Mouse (Mus musculus): ENCODE results near the gene CN725425.

CN725425 gene

DNA sequence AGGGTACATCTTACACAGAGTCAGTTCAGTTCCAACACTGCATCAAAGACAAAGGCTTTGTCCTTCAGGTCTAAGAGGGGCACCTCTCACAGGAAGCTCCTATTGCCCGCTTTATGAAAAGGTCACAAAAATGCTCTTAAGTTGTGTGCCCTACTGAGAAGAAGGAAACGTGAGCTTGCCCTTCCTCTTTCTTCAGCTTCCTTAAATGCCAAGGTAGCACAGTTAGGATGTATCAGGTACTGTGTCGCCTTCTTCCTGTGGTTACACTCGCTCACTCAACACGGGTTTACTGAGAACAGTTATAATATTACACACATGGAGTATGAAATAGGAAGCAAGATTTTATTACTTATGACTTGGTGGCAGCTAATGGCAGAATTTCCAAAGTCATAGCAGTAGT lies 38.0 kb downstream of the CN725425 start:
- DNase-seq (ENCODE audit: low spot score): no peak

DNA sequence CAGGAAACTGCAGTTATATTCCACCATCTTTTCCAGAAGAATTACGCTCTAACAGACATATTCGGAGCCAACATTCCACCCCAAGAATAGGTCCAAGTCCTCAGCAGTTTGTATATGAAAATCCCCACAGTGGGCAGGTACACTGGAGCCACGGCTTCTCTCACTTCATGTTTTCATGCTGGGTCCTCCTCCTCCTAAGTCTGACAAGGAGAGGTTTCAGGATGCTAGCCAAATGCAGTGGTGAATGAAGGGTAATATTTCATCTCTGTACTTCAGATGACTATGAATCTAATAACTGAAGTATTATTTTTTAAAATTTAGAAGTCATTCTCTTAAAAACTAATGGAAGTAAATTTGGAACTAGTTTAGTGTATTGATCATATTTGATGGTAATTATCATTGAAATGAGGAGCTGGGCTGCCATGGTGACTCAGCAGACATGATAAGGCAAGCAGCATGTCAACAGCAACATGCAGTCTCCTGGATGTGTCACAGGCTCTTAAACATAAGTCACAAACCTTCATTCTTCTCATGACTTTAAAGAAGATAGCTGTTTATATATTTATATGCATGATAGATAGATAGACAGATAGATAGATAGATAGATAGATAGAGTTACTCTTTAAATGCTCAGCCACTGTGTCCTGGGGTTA lies 41.5 kb downstream of the CN725425 start:
- DNase-seq (ENCODE audit: low spot score): no peak

DNA sequence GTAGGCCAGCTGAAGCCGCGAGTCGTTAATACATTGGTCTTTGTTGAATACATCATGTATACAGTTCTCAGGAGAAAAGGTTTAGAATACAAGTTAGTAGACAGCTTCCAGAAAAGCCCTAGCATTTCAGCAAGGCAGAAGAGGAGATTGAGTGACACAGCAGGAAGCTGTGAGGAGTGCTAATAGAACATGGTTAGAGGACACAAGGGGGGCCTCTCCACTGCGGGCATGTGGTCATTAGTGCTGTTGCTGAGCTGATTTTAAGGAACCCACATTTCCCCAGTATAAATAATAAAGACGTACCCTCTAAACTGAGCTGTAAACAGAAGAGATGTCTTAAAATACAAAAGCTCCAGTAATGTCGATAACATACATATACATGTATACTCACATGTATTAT lies 51.5 kb downstream of the CN725425 start:
- DNase-seq (ENCODE audit: low spot score): no peak

DNA sequence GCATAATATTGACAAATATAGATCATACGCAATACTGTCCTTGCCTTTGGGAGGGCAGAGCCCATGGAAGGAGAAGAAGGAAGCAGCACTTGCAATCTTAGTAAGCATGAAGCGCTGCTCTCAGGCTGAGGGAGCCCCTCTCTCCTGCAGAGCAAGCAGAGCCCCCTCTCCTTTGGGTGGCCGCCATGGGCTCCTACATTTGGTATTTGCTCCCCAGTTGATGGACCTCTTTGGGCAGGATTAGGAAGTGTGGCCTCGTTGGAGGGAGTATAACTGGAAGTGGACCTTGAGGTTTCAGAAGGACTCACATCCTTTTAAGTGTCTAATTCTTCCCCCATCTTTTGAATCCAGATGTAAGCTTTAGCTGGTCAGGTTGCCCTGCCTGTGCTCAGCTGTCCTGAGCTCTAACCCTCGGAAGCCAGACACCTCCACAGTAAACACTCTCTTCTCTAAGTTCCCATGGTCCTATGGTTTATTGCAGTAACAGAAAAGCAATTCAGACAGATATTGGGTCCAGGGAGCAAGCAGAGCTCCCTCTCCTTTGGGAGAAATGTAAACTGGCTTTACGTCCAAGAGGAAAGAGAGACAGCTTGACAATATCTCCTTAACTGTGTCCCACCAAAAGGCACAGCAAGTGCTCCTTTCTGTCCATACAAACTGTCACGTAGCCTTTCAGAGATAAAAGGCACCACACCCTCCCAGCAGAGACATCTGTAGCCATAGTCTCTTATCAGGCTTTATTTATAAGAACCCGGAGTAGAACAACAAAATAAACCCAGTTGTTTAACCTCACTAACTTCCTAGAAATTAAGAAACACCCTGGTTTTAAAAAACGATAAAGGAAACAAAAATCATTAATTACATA lies 52.5 kb downstream of the CN725425 start:
- DNase-seq (ENCODE audit: low spot score): no peak

DNA sequence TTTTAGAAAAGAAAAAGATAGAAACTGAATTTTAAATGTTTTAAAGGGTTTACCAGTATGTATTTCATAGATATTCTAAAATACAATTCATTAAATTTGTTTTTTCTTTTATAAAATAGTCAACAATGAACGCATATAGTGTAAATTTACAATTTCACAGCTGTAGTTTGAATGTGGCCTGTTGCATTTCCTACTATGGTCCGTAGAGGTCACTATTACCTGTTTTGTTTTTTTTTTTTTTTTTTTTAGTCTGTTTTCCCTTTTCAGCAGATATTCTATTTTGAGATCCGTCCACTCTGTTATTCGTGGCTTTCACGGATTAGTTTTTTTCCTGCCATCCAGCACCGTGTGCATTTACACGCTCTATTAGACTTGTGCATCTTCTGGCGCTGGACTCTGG lies 53.7 kb downstream of the CN725425 start:
- no peak for DNase-seq (ENCODE audit: low spot score)

DNA sequence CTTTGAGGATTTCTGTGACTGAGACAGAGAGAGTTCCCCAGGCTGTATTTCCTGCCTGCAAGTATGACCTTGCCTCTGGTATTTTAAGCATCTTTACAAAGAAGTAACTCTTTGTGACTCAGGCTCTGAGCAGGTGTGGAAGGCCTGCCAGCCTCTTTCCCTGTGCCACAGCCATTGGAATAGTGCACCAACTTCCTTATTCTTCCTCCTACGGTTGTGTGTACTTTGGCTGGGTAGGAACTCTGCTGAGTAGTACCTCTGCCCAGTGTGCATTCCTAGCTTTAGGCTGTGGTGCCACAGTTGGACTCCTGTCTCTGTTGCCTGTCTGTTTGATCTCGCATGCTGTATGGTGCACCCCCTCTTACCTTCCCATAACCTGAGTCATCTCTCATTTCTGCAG lies 56.0 kb downstream of the CN725425 start:
- no peak for DNase-seq (ENCODE audit: low spot score)

DNA sequence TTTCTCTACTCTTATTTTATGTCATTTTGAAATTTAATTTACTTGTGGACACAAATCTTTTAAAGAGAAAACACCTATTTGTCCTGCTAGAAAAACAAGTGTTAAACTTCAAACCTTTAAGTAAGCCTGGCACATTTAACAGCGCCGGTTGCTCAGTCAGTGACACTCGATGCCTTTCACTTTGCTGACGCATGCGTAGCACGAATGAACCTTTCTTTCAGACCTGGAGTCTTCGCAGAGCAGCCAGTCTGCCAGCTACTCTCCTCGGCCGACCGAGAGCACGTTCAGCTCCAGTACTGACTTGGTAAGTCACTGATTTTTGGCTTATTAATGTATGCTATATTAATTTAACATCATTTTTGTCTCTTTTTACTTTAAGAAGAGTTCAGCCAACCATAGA lies 57.8 kb downstream of the CN725425 start:
- DNase-seq (ENCODE audit: low spot score): no peak

DNA sequence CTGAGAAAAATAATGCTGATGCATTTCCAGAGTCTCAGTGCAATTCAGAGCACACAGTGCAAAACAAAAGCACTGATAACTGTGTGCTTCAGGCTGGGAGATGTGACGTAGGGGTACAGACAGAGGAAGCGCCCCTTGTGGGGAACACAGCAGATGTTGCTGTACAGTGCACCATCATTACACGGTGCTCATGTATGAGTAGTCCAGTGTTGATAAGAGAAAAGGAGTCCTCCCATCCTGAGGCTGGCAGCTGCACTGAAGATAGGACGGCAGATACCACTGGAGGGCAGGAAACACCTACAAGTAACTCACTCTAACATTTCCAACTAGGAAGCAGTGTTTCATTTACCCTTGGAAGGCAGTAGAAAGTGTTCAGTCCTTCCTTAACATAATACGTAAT lies 61.3 kb downstream of the CN725425 start:
- no peak for DNase-seq (ENCODE audit: low spot score)

DNA sequence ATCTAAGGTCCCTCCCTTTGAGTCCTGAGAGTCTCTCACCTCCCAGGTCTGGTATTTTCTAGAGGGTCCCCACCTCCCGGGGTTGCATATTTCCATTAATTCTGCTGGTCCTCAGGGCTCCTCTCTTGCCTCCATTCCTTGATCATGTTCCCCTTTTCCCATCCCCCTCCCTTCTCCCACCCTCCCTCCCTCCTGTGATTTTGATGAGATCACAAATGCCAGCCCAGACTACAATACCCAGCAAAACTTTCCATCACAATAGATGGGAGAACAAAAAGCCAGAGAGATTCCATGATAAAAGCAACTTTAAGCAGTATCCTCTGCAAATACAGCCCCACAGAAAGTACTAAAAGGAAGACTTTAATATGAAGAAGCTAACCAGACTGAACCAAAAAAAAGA lies 64.6 kb downstream of the CN725425 start:
- no peak for DNase-seq (ENCODE audit: low spot score)

DNA sequence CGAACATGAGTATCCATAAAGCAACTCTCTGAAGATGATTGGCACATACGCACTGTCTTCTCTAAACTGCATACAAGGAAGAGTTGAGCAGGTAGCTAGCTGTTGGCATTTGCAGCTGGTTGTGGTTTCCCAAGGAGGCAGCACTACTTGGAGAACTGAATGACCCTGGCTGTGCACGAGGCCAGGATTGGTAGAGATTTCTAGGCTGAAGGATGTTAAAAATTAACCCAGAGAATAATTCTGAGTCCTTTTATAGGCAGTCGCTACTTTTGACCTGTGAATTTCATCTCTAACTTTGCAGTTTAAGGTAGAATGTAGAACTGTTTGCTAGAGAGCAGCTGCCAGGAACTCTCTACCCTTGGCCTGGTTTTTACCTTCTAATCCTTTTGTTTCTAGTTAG lies 69.2 kb downstream of the CN725425 start:
- DNase-seq (ENCODE audit: low spot score): no peak

DNA sequence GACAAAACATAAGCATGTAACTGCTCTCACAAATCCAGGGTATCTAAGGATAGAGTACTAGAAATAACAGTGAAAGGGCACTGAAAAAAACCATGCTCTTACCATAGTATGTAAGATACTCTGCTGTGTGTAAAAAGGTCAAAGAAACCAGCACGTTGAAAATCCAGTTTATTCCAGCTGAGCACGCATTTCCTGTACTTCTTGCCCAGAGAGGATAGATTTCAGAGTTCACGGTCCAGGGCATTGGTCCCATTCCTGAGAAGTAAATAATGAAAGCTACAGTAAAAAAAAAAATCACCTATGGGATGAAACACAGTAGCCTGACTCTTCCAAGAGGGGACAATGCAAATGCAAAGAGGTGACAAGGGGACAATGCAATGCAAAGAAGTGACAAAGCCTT lies 76.7 kb downstream of the CN725425 start:
- DNase-seq (ENCODE audit: low spot score): no peak

DNA sequence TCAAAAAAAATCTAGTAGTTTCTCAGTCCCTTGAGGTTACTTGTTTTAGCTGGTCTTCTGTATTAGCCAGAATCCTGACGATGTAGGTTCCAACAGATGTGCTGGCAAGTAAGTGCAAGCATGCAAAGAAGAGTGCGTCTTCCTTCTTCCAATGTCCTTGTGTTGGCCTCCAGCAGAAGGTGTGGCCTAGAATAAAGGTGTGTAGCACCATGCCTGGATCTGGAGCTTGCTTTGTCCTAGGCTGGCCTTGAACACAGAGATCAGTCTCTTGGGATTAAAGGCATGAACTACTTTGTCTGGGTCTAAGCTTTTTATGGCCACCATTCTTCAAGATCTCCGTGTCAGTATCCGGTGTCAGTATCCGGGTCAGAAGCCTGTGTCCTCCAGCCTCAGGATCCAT lies 80.3 kb downstream of the CN725425 start:
- no peak for DNase-seq (ENCODE audit: low spot score)

DNA sequence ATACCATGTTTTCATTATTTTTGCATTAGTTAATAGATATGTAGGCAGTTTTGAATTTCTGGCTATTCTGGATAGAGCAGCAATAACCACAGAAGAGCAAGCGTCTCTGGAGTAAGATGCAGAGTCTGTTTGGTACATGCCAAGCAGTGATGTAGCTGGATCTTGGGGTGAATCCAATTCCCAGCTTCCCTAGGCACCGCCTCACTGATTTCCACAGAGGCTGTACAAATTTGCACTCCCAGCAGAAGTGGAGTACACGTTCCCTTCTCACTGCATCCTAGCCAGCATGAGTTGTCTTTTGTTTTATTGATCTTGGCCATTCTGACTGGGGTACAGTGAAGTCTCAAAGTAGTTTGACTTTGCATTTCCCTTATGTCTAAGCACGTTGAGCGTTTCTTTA lies 82.2 kb downstream of the CN725425 start:
- DNase-seq (ENCODE audit: low spot score): no peak

DNA sequence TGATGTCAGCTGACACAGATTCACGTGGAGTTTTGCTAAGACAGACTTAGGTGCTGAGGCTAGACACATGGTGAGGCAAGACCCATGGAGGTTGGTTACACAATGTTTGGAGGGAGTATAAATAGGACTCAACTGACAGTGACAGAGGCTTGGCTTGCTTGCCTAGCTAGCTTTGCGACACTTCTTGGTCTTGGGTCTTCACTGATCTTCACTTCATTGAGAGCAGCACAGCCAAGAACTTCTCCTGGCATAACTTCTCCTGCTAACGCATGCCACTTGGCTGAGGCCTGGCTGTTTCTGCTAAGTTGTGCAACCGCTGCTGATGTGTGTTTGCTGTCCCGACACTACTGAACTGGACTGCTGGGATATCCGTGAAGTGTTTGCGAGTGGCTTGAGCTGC lies 83.5 kb downstream of the CN725425 start:
- peak; percentile 5 for DNase-seq (ENCODE audit: low spot score)

DNA sequence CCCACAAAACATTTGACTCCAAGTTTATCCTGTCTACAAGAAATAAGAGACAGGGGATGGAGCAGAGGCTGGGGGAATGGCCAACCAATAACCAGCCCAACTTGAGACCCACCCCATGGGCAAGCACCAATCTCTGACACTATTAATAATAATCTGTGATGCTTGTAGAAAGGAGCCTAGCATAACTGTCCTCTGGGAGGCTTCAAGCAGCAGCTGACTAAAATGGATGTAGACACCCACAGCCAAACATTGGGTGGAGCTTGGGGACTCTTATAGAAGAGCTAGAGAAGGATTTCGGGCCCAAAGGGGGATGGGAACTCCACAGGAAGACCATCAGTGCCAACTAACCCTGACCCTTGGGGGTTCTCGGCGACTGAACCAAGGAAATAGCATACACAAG lies 84.1 kb downstream of the CN725425 start:
- no peak for DNase-seq (ENCODE audit: low spot score)

DNA sequence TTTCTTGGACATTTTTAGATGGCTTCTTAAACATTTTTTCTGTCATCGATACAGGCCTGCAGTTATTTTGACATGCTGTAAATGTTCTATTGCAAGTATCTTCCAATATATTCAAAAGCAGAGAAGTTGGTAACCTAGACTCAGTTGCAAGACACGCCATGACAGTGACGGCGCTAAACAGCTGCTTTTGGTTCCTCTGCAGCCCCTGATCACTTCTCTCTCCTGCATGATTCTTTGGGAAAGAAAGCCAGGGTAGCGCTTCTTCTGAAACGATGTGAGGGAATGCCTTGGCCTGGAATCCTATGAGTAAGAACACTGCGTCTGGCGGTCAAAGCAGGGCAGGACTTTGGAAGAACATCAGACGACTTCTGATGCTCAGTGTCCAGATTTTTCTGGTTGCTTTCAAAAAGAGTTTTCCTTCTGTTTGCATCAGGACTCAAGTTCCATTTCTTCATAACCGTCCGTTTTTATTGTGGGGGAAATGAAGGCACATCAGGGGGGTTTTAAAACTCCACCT lies 100.1 kb downstream of the CN725425 start:
- DNase-seq (ENCODE audit: low spot score): no peak

DNA sequence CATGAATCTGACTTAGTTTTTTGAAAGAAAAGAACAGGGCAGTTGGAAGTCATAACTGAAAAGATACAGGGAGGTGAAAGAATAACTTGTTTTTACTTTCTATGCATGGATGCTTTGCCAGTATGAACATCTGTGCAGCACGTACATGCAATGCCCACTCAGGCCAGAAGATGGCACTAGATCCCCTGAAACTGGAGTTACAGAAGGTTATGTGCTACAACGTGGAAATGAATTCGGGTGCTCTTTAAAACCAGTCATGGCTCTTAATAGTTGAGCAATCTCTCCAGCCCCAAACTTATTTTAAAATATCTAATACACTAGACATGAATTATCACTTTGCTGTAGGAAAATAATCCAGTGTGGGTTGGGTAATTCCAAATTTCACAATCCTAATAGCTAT lies 102.1 kb downstream of the CN725425 start:
- DNase-seq (ENCODE audit: low spot score): peak; percentile 93

DNA sequence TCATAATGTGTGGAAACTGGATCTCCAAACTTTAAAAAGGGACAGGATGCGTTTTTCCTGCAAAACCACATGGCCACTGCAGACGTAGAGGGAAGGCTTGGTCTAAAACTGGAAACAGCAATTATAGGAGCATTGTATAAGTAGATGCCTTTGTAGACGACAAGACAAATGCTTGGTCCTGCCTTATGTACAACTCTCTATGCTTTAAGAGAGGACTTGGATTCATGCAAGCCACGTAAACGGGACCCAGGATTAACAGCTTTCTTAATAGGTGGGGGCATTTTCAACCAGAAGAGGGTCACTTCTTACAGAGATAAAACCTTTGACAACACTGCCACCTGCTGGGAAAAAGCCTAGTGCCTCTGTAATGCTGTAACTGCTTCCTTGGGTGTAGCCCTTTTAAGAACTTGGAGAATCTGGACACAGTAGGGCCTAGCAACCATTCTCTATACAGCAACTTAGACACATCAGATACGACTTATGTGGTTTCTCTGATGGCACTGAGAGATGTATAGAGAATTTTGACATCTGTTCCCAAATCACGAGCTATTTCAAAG lies 105.1 kb downstream of the CN725425 start:
- peak; percentile 11 for DNase-seq (ENCODE audit: low spot score)

Measured in ovary, postnatal 14 days (tissue).